9 mouse cellular contexts compared by ENCODE assay signal in the genomic region with DNA sequence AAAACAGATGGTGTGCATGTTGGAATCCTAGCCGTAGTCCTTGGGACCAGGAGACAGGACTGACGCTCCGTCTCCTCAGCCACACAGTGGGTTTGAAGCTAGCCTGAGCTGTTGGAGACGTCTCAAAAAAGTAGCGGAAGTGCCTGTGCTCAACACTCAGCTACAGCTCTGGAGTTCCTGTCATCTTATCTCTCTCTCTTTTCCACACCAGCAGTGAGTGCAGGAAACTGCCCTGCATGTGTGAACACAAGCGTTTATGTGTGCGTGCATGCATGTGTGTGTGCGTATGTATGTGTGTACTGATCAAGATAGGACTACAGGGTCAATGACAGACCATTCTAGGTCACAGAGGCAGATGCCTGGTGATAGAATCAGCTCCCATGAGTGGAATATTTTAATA. TPM values are rescaled to one million over a fixed set of nuclear protein-coding genes. Genes with fewer than 3 reads are reported as not detected.
A peak's percentile ranks its signal among the peaks of the same experiment; 100 is the strongest.
DNase-seq lines count a peak whose midpoint lies in the region; ATAC-seq and TF ChIP-seq lines count a peak whose summit lies in the region.
"Had no signal": no experiment of that assay in that cellular context is flagged by ENCODE, and none has a peak within 500 bp of the region (broad histone marks: within the 10 kb centered on the region; RNA-seq: fewer than 3 reads in every experiment).

No protein-coding gene starts in this region.

- H3K36me3 ChIP-seq in hindbrain, embryonic 12.5 days = peaks cover 28% of the 10 kb centered on the region
- peaks cover 72% of the 10 kb centered on the region for H3K36me3 ChIP-seq in hindbrain, embryonic 10.5 days
- peaks cover 7% of the 10 kb centered on the region for H3K36me3 ChIP-seq in liver, embryonic 14.5 days (replicated peaks; ENCODE audit: control insufficient read depth, insufficient read depth, low read depth)

- H3K9me3 ChIP-seq in hindbrain, embryonic 12.5 days (replicated peaks) = no peaks in the 10 kb centered on the region
- H3K9me3 ChIP-seq in hindbrain, embryonic 10.5 days = no peaks in the 10 kb centered on the region
- H3K9me3 ChIP-seq in liver, embryonic 14.5 days (ENCODE audit: control insufficient read depth, low read length) = no peaks in the 10 kb centered on the region

- peaks cover 17% of the 10 kb centered on the region for H3K4me1 ChIP-seq in hindbrain, embryonic 12.5 days
- H3K4me1 ChIP-seq in hindbrain, embryonic 10.5 days (replicated peaks) = peaks cover 10% of the 10 kb centered on the region
- H3K4me1 ChIP-seq in liver, embryonic 14.5 days (replicated peaks; ENCODE audit: control insufficient read depth in 2 of 2, insufficient read depth in 2 of 2, low read length in 1 of 2) = peaks cover 6 to 17% of the 10 kb centered on the region in 2 experiments

- H3K9ac ChIP-seq in hindbrain, embryonic 12.5 days = no peak overlapping the region
- no peak overlapping the region for H3K9ac ChIP-seq in liver, embryonic 14.5 days (replicated peaks)

- H3K4me2 ChIP-seq in hindbrain, embryonic 12.5 days (replicated peaks) = no peak overlapping the region
- no peak overlapping the region for H3K4me2 ChIP-seq in liver, embryonic 14.5 days (ENCODE audit: low read depth)

- no peak for TF ChIP-seq EP300 in liver, embryonic 14.5 days (IDR thresholded peaks at IDR 0.05; ENCODE audit: low read depth)

- no peak for ATAC-seq in hindbrain, embryonic 12.5 days (ENCODE audit: low FRiP score)
- ATAC-seq in CD4-positive, CD25-positive, alpha-beta regulatory T cell, adult 4 months = peak; percentile 81
- peak; percentile 55; the same call in 1 of the 2 replicates for ATAC-seq in liver, embryonic 14.5 days (ENCODE audit: insufficient read depth)

- WGBS in hindbrain, embryonic 12.5 days = 92% methylated on average over 8 of the region's 8 CpGs
- 93% methylated on average over 8 of the region's 8 CpGs for WGBS in hindbrain, embryonic 10.5 days
- 20% methylated on average over 8 of the region's 8 CpGs for WGBS in liver, embryonic 14.5 days (ENCODE audit: insufficient replicate concordance)

- H3K4me3 ChIP-seq in hindbrain, embryonic 12.5 days = no peak overlapping the region
- no peak overlapping the region for H3K4me3 ChIP-seq in hindbrain, embryonic 10.5 days
- no peak overlapping the region for H3K4me3 ChIP-seq in liver, embryonic 14.5 days (ENCODE audit: insufficient read depth in 1 of 2, low read depth in 2 of 2, low read length in 2 of 2)

- TF ChIP-seq CTCF in liver, embryonic 14.5 days (IDR thresholded peaks at IDR 0.05; ENCODE audit: low read depth) = no peak

- peak overlapping the region; percentile 5; the same call in 1 of the 2 replicates for H3K27ac ChIP-seq in hindbrain, embryonic 12.5 days
- H3K27ac ChIP-seq in hindbrain, embryonic 10.5 days = no peak overlapping the region
- no peak overlapping the region; the same call in 1 of the 2 replicates for H3K27ac ChIP-seq in liver, embryonic 14.5 days

- no peak for DNase-seq in hindbrain, embryonic 10.5 days (ENCODE audit: low spot score)
- DNase-seq in brain, adult 2 months (ENCODE audit: low read depth, low spot score) = peak; percentile 57
- DNase-seq in liver, embryonic 14.5 days (ENCODE audit: low read depth in 3 of 3, low spot score in 3 of 3) = no peak
- no peak for DNase-seq in testis, postnatal 10 days (ENCODE audit: low spot score)
- no peak for DNase-seq in cerebellum, adult 9-11 months
- DNase-seq in ovary, postnatal 14 days (ENCODE audit: low spot score) = no peak
- DNase-seq: adrenal gland, postnatal 25 days had no signal

- H3K27me3 ChIP-seq in hindbrain, embryonic 12.5 days = no peaks in the 10 kb centered on the region
- H3K27me3 ChIP-seq in hindbrain, embryonic 10.5 days (ENCODE audit: insufficient read depth, poor library complexity, severe bottlenecking) = no peaks in the 10 kb centered on the region
- no peaks in the 10 kb centered on the region for H3K27me3 ChIP-seq in liver, embryonic 14.5 days (ENCODE audit: control insufficient read depth, insufficient read depth, low read length)

RNA-seq across cellular contexts. Expression of gene Ccm2, which starts 21.3 kb away (rescaled TPM):
- 89.5 and 95.8 TPM in 2 replicates for polyA plus RNA-seq in hindbrain, embryonic 12.5 days (2016; fragmentation: Nextera tagmentation; extraction: Ambion mirVana)
- polyA plus RNA-seq in hindbrain, embryonic 10.5 days (2016; fragmentation: Nextera tagmentation; extraction: Ambion mirVana) = 112 TPM in 2 replicates
- polyA plus RNA-seq in CD4-positive, CD25-positive, alpha-beta regulatory T cell, adult 4 months (2017; shearing (Covaris generic)) = 100 to 1,000 TPM; 203 to 260 TPM
- 33.1 and 36.8 TPM in 2 replicates for polyA plus RNA-seq in liver, embryonic 14.5 days (2012; rRNA removed)
- polyA plus RNA-seq in liver, embryonic 14.5 days (2014; fragmentation: Nextera tagmentation; extraction: Ambion mirVana) = 39.0 and 39.4 TPM in 2 replicates

RNA-seq across cellular contexts. Expression of gene Nacad, which starts 37.9 kb away (rescaled TPM):
- 85.6 and 86.3 TPM in 2 replicates for polyA plus RNA-seq in hindbrain, embryonic 12.5 days (2016; fragmentation: Nextera tagmentation; extraction: Ambion mirVana)
- 21.8 and 56.0 TPM in 2 replicates for polyA plus RNA-seq in hindbrain, embryonic 10.5 days (2016; fragmentation: Nextera tagmentation; extraction: Ambion mirVana)
- under 1 TPM in 1 of 2 experiments, not detected in 1; 0.22 TPM for polyA plus RNA-seq in CD4-positive, CD25-positive, alpha-beta regulatory T cell, adult 4 months (2017; shearing (Covaris generic))
- 2.3 and 4.0 TPM in 2 replicates for polyA plus RNA-seq in liver, embryonic 14.5 days (2012; rRNA removed)
- 6.2 and 6.4 TPM in 2 replicates for polyA plus RNA-seq in liver, embryonic 14.5 days (2014; fragmentation: Nextera tagmentation; extraction: Ambion mirVana)

RNA-seq across cellular contexts. Expression of gene Myo1g, which starts 47.2 kb away (rescaled TPM):
- polyA plus RNA-seq in hindbrain, embryonic 12.5 days (2016; fragmentation: Nextera tagmentation; extraction: Ambion mirVana) = 0.50 and 0.70 TPM in 2 replicates
- polyA plus RNA-seq in hindbrain, embryonic 10.5 days (2016; fragmentation: Nextera tagmentation; extraction: Ambion mirVana) = 1.1 TPM in 2 replicates
- polyA plus RNA-seq in CD4-positive, CD25-positive, alpha-beta regulatory T cell, adult 4 months (2017; shearing (Covaris generic)) = 100 to 1,000 TPM; 132 to 240 TPM
- polyA plus RNA-seq in liver, embryonic 14.5 days (2012; rRNA removed) = 5.7 and 7.0 TPM in 2 replicates
- 5.4 and 5.7 TPM in 2 replicates for polyA plus RNA-seq in liver, embryonic 14.5 days (2014; fragmentation: Nextera tagmentation; extraction: Ambion mirVana)

RNA-seq across cellular contexts. Expression of gene Tbrg4, which starts 57.9 kb away (rescaled TPM):
- 36.5 and 37.3 TPM in 2 replicates for polyA plus RNA-seq in hindbrain, embryonic 12.5 days (2016; fragmentation: Nextera tagmentation; extraction: Ambion mirVana)
- 59.5 and 62.2 TPM in 2 replicates for polyA plus RNA-seq in hindbrain, embryonic 10.5 days (2016; fragmentation: Nextera tagmentation; extraction: Ambion mirVana)
- 10 to 100 TPM; 27.9 to 60.5 TPM for polyA plus RNA-seq in CD4-positive, CD25-positive, alpha-beta regulatory T cell, adult 4 months (2017; shearing (Covaris generic))
- 55.1 and 63.6 TPM in 2 replicates for polyA plus RNA-seq in liver, embryonic 14.5 days (2012; rRNA removed)
- 27.7 and 30.4 TPM in 2 replicates for polyA plus RNA-seq in liver, embryonic 14.5 days (2014; fragmentation: Nextera tagmentation; extraction: Ambion mirVana)

Comparison
In these comparisons a context has a peak if more than half of its experiments do, and no peak if none do; other contexts are left out.
1. RNA of gene Myo1g, which starts 47.2 kb away (polyA plus RNA-seq): 132 to 240 TPM in CD4-positive, CD25-positive, alpha-beta regulatory T cell, adult 4 months; 5.4 to 7.0 TPM in liver, embryonic 14.5 days, 1.1 TPM in hindbrain, embryonic 10.5 days and 0.50 to 0.70 TPM in hindbrain, embryonic 12.5 days; every median in the first group is over 10 times any median in the second.